In the genomic region with DNA sequence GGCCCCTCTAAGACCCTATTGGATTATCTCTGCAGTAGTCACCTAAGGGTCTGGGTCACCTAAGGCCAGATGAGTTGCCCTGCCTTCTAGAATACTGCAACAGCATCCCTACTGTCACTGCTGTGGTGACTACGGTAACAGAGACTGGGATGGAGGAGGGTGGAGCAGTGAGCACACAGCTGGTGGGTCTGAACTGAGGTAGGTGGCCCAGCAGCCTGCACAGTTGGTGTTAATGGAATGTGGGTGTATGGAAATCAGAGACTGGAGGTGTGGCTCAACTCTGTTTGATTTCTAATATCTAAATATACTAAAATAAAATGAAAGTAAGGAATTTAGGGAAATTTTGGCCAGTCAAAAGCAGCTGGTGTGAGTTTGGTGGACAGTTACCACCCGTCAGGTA, we compare ENCODE assay signal across 7 mouse cellular contexts.
"Had no signal": no experiment of that assay in that cellular context is flagged by ENCODE, and none has a peak within 500 bp of the region (broad histone marks: within the 10 kb centered on the region; RNA-seq: fewer than 3 reads in every experiment).

No protein-coding gene starts in this region.

- DNase-seq: kidney, adult 11 months; kidney, adult 9 months; kidney, postnatal 36 days; lung, adult 18-20 months; thymus, adult 2 months; thymus, postnatal 25 days had no signal

- ATAC-seq: hindbrain, postnatal 0 days had no signal
